Mouse (Mus musculus): ENCODE results near the gene Kif2a. TPM values are rescaled to one million over a fixed set of nuclear protein-coding genes. Genes with fewer than 3 reads are reported as not detected.

The Kif2a gene
- total and polyA plus RNA-seq, 3 experiments, result 16.3 to 85.5 (median 21.1) TPM

GRCm38 (mm10) chr13:106941211-106941976 is 80.5 kb downstream of the Kif2a start:
- TF ChIP-seq MAX (IDR thresholded peaks at IDR 0.05; ENCODE audit: low read length) (no peak; the same call in 1 of the 2 replicates), MAZ (IDR thresholded peaks at IDR 0.05; ENCODE audit: low read depth, low read length) (no peak), TCF12 (IDR thresholded peaks at IDR 0.05; ENCODE audit: low read depth, low read length) (peak; percentile 66), SMC3 (IDR thresholded peaks at IDR 0.05; ENCODE audit: low read depth, low read length) (no peak), MEF2A (IDR thresholded peaks at IDR 0.05; ENCODE audit: borderline replicate concordance, low read depth, low read length) (peak; percentile 47; the same call in 1 of the 2 replicates), CHD2 (IDR thresholded peaks at IDR 0.05; ENCODE audit: low read length) (peak; percentile 80; the same call in 1 of the 2 replicates), ELF1 (IDR thresholded peaks at IDR 0.05; ENCODE audit: low read depth, low read length) (peak; percentile 73), KAT2A (IDR thresholded peaks at IDR 0.05; ENCODE audit: insufficient replicate concordance, low read length) (no peak), IRF4 (IDR thresholded peaks at IDR 0.05; ENCODE audit: low read depth, low read length) (no peak), ZKSCAN1 (IDR thresholded peaks at IDR 0.05; ENCODE audit: borderline replicate concordance, low read depth, low read length) (no peak), MYC (IDR thresholded peaks at IDR 0.05; ENCODE audit: low read depth, low read length) (peak; percentile 63; the same call in 1 of the 2 replicates), TBP (conservative IDR thresholded peaks at IDR 0.05; ENCODE audit: low read depth, low read length) (0 out of 2 replicates have a peak, but pooled peaks have one; percentile 47), ZC3H11A (IDR thresholded peaks at IDR 0.05; ENCODE audit: low read depth, low read length) (no peak), ZMIZ1 (IDR thresholded peaks at IDR 0.05; ENCODE audit: low read depth, low read length) (peak; percentile 40; the same call in 1 of the 2 replicates), CHD1 (IDR thresholded peaks at IDR 0.05; ENCODE audit: low read depth, low read length) (no peak), POLR2AphosphoS2 (IDR thresholded peaks at IDR 0.05; ENCODE audit: low read depth, low read length) (no peak), E2F4 (IDR thresholded peaks at IDR 0.05; ENCODE audit: insufficient replicate concordance, low read depth, low read length) (no peak), HCFC1 (IDR thresholded peaks at IDR 0.05; ENCODE audit: low read depth, low read length) (peak; percentile 63), RAD21 (IDR thresholded peaks at IDR 0.05; ENCODE audit: low read depth, low read length) (no peak; the same call in none of the 2 replicates), POLR2A (IDR thresholded peaks at IDR 0.05; ENCODE audit: low read depth, low read length) (peak; percentile 72), USF2 (conservative IDR thresholded peaks at IDR 0.05; ENCODE audit: low read depth, low read length) (no peak), GABPA (IDR thresholded peaks at IDR 0.05; ENCODE audit: insufficient replicate concordance, low read depth, low read length) (no peak), NRF1 (IDR thresholded peaks at IDR 0.05; ENCODE audit: low read depth, low read length) (no peak), MAFK (IDR thresholded peaks at IDR 0.05; ENCODE audit: insufficient replicate concordance, low read length) (no peak), USF1 (IDR thresholded peaks at IDR 0.05; ENCODE audit: low read depth, low read length) (no peak), SIN3A (IDR thresholded peaks at IDR 0.05; ENCODE audit: low read length) (no peak), UBTF (IDR thresholded peaks at IDR 0.05; ENCODE audit: low read depth, low read length) (no peak), MXI1 (IDR thresholded peaks at IDR 0.05; ENCODE audit: low read depth, low read length) (no peak), ETS1 (conservative IDR thresholded peaks at IDR 0.05; ENCODE audit: low read depth, low read length) (no peak), CTCF (conservative IDR thresholded peaks at IDR 0.05 in 1 of 2, IDR thresholded peaks at IDR 0.05 in 1 of 2; ENCODE audit: low read depth in 2 of 2, low read length in 2 of 2) (peak in 1 of 2 experiments; percentile 19; a peak in 2 of 4 replicates), NELFE (IDR thresholded peaks at IDR 0.05; ENCODE audit: low read depth, low read length) (peak; percentile 82), PAX5 (IDR thresholded peaks at IDR 0.05; ENCODE audit: low read length) (no peak), BHLHE40 (IDR thresholded peaks at IDR 0.05; ENCODE audit: low read depth, low read length) (no peak), ZNF384 (IDR thresholded peaks at IDR 0.05; ENCODE audit: low read depth, low read length) (peak; percentile 60), JUND (conservative IDR thresholded peaks at IDR 0.05; ENCODE audit: low read depth, low read length) (no peak)
- 0 out of 2 replicates have a peak overlapping the region, but pooled peaks have one; percentile 52 for H3K27ac ChIP-seq (ENCODE audit: insufficient read depth, low read depth)
- dilution Hi-C loops (cut with MboI; ENCODE audit: extremely low pct_ligation_motif_present, extremely low pct_unique_long_range_greater_than_20kb, low sequenced_read_pairs) (no loop called here), in situ Hi-C loops (cut with MboI; ENCODE audit: low pct_ligation_motif_present, low pct_unique_long_range_greater_than_20kb, low sequenced_read_pairs) (loop anchor here (10.0 kb wide), 1 partner anchor 153 kb away; no protein-coding TSS in a partner anchor)
- peaks cover 2% of the 10 kb centered on the region for H3K79me2 ChIP-seq (replicated peaks; ENCODE audit: control insufficient read depth, extremely low read depth, insufficient read depth, poor library complexity, severe bottlenecking)
- peak; percentile 91 for DNase-seq (ENCODE audit: extremely low read depth)
- peaks cover 0 to 11% of the 10 kb centered on the region in 2 experiments; a peak in 3 of 4 replicates for H3K4me1 ChIP-seq (ENCODE audit: control insufficient read depth in 1 of 2, insufficient read depth in 2 of 2)
- H3K27me3 ChIP-seq (replicated peaks), result no peaks in the 10 kb centered on the region
- peak overlapping the region; percentile 91 for H3K4me2 ChIP-seq (ENCODE audit: insufficient read depth, low read depth, poor library complexity, severe bottlenecking)
- peak overlapping the region; percentile 44 to 69 (median 51) for H3K4me3 ChIP-seq (replicated peaks in 1 of 3; ENCODE audit: low read depth in 2 of 3, low read length in 2 of 3, poor library complexity in 1 of 3)
- peak overlapping the region; percentile 94 for H3K9ac ChIP-seq (ENCODE audit: insufficient read depth, low read depth)
- H3K9me3 ChIP-seq (replicated peaks; ENCODE audit: low read length), result no peaks in the 10 kb centered on the region
- no peaks in the 10 kb centered on the region for H3K36me3 ChIP-seq (replicated peaks in 1 of 2; ENCODE audit: control insufficient read depth in 1 of 2, insufficient read depth in 1 of 2, low read length in 1 of 2)

Measured in CH12.LX (cell line).